Mouse (Mus musculus): ENCODE results near the gene Lrmda.

The Lrmda gene

GRCm38 (mm10) chr14:22167285-22167684 lies 147.8 kb downstream of the Lrmda start:
- DNase-seq, result no peak

GRCm38 (mm10) chr14:22168077-22168794 lies 148.7 kb downstream of the Lrmda start:
- DNase-seq, result no peak

GRCm38 (mm10) chr14:22168795-22169568 lies 149.5 kb downstream of the Lrmda start:
- DNase-seq, result no peak

GRCm38 (mm10) chr14:22174757-22175156 lies 155.2 kb downstream of the Lrmda start:
- DNase-seq, result no peak

- DNase-seq, result no peak
These were observed 160.2 kb downstream of the Lrmda start for GRCm38 (mm10) chr14:22179761-22180160.

- DNase-seq, result no peak
These were observed 162.0 kb downstream of the Lrmda start for GRCm38 (mm10) chr14:22181508-22181907.

- no peak for DNase-seq
These were observed 163.7 kb downstream of the Lrmda start for GRCm38 (mm10) chr14:22183195-22183594.

GRCm38 (mm10) chr14:22185452-22185851 lies 165.9 kb downstream of the Lrmda start:
- DNase-seq, result no peak

GRCm38 (mm10) chr14:22190111-22190510 lies 170.6 kb downstream of the Lrmda start:
- no peak for DNase-seq

GRCm38 (mm10) chr14:22192185-22192584 lies 172.7 kb downstream of the Lrmda start:
- no peak for DNase-seq

GRCm38 (mm10) chr14:22198021-22198420 lies 178.5 kb downstream of the Lrmda start:
- no peak for DNase-seq

GRCm38 (mm10) chr14:22198641-22199425 lies 179.3 kb downstream of the Lrmda start:
- DNase-seq, result no peak

- no peak for DNase-seq
These were observed 182.2 kb downstream of the Lrmda start for GRCm38 (mm10) chr14:22201667-22202066.

GRCm38 (mm10) chr14:22210601-22211000 lies 191.1 kb downstream of the Lrmda start:
- DNase-seq, result no peak

- no peak for DNase-seq
These were observed 198.7 kb downstream of the Lrmda start for GRCm38 (mm10) chr14:22218183-22218582.

GRCm38 (mm10) chr14:22222038-22222437 lies 202.5 kb downstream of the Lrmda start:
- no peak for DNase-seq

- no peak for DNase-seq
These were observed 203.1 kb downstream of the Lrmda start for GRCm38 (mm10) chr14:22222574-22222973.

- DNase-seq, result no peak
These were observed 206.7 kb downstream of the Lrmda start for GRCm38 (mm10) chr14:22226205-22226604.

- no peak for DNase-seq
These were observed 208.9 kb downstream of the Lrmda start for GRCm38 (mm10) chr14:22228253-22228968.

- DNase-seq, result no peak
These were observed 220.8 kb downstream of the Lrmda start for GRCm38 (mm10) chr14:22240315-22240714.

GRCm38 (mm10) chr14:22255458-22255857 lies 235.9 kb downstream of the Lrmda start:
- no peak for DNase-seq

GRCm38 (mm10) chr14:22256274-22256673 lies 236.8 kb downstream of the Lrmda start:
- no peak for DNase-seq
